Mouse (Mus musculus): Measurements from ENCODE around the gene Gjc3.

GRCm38 (mm10) chr5:137937238-137937637 is 25.7 kb downstream of the Gjc3 start:
- TF ChIP-seq CTCF (IDR thresholded peaks at IDR 0.05; ENCODE audit: low read depth, low read length) (no peak), GATA1 (IDR thresholded peaks at IDR 0.05; ENCODE audit: borderline replicate concordance, low read length) (no peak), TAL1 (conservative IDR thresholded peaks at IDR 0.05; ENCODE audit: low read depth, low read length) (no peak), GATA2 (IDR thresholded peaks at IDR 0.05; ENCODE audit: borderline replicate concordance, low read depth, low read length) (no peak)
